Mouse (Mus musculus) embryo, embryonic 11.5 days (tissue): ENCODE measurements around the gene Bend7.

Experiments used
- DNase-seq: peaks from one replicate; pipeline ENCODE4 v3.0.0-alpha.2; 2012; ENCODE audit warnings: low read depth, low spot score

Bend7 gene

DNA sequence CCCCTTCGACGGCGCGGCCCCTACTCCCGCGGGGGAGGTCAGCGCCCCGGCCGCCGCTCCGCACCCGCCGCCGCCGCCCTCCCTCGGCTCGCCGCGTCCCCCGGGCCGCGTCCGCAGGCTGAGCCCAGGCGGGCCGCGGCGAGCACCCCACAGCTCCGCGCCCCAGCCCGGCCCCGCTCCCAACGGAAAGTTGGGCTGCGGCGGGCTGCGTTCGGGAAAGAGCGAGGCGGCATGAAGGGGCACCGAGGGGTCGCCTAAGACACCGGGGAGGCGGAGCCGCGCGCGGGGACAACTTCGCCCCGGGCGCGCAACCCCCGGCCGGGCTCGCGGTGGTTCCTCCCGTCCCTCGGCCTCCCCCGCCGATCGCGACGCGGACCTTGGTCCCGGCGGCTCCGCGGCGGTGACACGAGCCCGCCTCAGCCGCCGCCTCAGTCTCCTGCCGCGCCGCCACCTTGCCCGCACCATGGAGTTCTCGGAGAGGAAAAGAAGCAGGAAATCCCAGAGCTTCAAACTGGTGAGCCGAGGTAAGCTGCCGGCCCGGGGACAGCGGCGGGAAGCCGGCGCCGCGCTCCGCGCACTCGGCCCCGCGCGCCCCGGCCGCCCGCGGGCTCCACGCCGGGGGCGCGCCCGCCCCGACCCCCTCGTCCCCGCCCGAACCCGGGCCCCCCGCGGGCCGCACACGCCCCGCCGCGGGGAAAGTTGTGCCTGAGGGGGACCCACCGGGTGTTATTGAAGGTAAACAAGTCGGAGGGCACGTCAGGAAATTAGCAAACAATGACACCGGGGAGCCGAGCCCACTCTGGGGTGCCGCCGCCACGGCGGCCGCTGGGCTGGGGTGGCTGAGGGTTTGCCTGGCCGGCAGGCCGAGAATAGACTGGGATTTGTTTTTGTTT lies at the start of gene Bend7:
TSS of gene Bend7 (plus strand) at position 63 of the 893 bp plus-strand sequence.
- DNase-seq = peak; percentile 14

DNA sequence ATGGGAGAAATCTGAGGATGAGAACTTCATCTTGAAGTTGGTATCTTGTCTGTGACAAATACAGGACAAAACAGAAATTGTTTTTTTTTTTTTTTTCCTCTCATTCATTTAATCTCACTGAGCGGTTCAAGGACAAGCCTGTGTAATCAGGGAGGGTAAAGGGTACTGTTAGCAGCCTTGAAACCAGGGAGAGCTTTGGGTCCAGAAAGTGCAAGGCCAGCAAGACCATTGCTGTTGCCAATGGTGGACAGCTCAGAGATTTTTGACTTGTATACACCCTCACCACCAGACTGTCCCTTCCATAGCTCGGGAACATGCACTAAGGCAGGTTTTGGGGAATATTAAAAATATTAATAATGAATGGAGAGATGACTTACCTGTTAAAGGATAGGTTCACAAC lies 49.0 kb upstream of the Bend7 start:
- no peak for DNase-seq

DNA sequence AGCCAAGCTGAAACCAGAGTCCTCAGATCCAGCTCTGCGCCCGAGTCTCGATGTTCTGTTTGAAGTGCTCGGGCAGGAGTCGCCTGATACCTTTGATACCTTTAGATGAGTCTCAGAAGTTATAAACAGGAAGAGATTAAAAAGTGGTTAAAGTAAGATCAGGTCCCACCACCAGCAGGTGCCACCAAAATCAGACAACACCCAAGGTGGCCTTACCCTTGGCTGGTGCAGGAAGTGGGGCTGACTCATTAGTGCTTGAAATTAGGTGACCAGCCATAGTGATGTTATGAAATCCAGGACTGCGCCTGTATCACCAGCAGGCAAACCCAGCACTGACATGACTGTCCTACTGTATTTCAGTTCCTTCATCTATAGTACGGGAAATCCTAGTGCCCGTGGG lies 47.9 kb upstream of the Bend7 start:
- no peak for DNase-seq

DNA sequence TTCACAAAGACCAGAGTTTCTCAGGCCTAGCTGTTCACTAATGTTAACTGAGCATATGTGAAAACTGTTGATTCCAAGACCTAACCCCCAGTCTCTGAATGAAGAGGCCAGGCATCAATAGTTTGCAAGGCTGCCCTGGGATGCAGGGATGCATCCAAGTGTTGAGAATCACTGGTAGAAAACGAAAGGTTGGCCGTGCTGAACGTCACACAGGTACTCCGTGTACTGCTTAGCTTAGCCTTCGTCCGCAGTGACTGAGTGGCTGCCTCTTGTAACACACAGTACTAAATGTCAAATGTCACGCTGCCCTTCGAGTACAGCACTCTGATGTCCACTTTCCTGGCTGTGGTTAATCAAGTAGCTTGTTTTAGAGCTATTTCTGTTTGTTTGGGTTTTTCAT lies 46.0 kb upstream of the Bend7 start:
- DNase-seq = no peak

DNA sequence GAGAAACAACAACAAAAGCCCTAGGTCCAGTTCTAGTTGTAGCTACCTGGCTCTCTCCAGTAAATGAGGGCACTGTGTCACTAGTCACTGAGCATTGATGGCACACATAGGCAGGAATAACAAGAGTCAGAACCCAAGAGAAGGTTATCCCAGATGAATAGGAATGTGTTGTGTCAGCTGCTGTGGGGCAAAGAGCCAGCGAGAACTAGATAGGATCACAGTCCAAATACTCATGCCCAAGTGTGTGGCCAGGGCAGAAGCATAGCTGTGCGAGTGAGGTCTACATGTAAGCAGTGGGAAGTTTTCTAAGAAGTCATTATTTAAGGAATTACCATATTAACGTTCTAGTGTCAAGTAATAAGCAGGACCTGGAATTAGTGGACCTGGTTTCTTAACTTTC lies 37.7 kb upstream of the Bend7 start:
- DNase-seq = no peak

DNA sequence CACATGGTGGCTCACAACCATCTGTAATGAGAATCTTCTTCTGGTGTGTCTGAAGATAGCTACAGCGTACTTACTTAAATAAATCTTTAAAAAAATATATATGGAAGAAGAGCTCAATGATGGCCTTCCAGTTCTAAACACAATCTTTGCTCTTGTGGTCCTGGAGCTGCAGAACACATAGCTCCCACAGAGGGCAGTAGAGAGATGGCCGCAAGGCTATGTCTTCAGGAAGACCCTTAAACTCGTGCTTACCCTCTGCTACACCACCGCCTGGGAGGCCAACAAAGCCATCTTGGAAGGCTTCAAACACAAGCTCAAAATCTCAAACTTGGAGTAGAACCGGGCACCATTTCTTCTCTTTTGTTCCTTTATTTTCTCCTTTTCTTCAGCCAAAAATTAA lies 6.4 kb upstream of the Bend7 start:
- DNase-seq = peak; percentile 8

DNA sequence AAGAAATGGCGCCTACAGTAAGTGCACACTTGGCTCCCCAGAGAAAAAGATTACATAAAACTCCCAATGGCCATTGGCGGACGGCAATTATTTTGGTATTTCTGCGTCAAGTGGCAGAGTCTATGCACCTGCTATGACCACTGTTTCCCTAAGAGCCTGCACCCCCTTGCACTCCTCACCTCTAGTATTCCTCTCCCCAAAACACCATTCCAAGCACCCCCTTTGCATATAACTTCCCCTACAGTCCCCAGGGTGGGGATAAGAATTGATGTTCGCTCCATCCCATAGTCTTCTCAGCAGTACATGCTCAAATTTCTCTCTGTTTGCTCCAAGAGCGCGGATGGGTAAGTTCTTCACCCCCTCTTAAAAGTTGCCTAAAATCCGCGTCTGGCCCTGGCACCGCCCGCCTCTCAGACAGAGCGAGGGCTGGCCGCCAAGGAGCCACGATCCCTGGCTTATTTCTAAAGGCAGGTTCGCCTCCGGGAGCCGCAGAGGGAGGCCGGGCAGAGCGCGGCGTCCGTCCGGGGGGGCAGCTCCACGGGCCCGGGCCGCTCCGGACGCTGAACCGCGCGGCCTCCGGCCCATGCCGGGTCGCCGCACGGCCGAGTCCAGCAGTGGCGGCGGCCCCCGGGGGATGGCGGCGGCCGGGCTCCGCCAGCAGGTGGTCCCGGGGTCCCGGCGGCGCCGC lies 406 bp upstream of the Bend7 start:
- peak; percentile 11 for DNase-seq

DNA sequence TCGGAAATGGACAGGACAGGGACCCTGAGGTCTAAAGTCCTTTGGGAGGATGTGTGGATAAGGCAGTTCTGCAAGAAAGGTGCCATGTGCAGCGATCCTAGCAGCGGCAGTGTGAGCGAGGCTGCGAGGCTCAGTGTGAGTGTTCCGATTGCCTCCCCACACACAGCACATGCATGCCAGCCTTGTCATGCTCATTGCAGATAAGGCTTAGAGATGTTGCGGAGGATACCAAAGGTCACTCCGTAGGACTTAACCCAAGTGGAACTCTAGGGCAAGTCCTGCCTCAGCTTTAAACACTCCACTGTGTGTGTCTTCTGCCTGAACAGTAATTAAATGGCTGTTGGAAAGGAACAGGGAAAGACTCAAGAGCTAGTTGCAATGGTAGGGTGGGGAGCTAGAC lies 5.5 kb downstream of the Bend7 start:
- DNase-seq = no peak

DNA sequence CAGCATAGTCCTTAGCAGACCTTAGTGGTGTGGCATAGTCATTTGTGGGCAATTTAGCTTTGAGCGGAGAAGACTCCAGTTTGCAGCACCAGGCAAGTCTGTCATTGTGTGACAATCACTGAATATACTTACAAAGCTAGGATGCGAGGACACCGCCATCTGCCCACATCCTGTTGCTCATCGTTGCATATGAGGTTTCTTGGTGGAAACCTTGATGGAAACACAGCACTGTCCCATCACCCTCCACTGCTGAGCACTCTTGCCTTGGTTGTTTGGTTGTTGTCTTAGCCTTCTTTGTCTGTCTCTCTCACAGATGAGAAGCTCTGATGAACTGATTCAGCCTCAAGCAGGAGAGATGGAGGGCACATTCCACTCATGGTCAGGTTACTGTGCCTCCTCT lies 12.5 kb downstream of the Bend7 start:
- DNase-seq = no peak

DNA sequence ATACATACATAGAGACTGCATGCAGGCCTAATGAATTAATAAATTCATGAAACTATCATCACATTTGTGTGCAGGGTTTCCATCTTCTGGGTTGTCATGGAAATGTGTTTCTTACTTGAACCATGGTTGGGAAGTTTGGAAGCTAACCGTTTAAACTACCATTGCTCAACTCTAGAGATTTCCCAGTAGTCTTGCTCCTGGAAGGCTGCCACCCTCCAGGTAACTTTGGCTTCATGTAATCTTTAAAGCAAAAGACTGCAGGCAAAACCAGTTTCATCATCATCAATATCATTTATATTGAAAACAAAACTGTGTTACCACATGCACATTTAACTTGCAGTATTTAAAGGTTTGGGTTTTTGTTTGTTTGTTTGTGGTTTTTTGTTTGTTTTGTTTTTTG lies 16.3 kb downstream of the Bend7 start:
- no peak for DNase-seq

DNA sequence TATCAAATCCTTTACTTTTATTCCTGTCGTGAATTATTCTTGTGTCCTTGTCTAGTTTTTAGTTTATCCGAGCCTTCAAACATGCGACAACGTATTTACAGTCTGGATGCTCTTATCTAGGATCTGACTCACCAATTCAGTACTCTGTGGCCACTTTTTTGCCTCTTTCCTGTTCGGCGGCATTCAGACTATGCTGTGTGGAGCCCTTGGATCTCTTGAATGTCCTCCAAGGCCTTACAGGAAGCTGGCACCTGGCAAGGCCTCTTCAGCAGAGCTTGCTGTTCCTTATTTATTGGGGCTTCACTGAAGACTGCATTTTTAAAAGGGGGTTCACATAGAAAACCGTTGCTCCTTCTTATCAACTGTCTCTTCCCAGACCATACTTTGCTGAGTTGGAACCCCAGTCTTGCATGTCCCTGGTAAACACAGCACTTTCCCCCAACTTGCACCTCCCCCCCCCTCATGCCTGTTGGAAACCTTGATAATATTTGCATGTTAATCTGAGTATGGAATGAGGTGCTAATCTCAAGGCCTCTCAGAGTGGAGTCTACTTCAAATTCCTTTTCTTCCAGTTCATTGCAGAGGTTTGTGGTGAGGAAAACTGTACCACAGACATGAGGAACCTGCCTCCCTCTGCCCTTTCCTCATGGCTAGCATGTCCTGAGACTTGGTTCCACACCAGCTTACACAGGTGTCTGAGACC lies 18.6 kb downstream of the Bend7 start:
- no peak for DNase-seq

DNA sequence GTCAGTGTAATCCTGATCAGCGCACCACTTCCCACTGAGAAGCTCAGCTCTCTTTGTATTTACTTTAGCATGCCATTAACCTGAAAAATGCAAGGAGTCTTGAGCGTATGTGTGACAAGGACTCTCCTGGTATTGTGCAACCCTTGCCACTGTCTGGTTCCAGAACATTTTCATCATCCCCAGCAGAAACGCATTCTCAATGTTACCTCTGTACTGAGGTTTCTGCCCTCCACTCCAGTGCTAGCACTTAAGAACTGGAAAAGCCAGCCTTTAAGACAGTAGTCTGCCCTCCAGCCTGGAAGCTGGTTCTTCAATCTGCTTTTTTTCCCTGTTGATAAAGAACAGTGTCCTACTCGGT lies 19.1 kb downstream of the Bend7 start:
- no peak for DNase-seq

DNA sequence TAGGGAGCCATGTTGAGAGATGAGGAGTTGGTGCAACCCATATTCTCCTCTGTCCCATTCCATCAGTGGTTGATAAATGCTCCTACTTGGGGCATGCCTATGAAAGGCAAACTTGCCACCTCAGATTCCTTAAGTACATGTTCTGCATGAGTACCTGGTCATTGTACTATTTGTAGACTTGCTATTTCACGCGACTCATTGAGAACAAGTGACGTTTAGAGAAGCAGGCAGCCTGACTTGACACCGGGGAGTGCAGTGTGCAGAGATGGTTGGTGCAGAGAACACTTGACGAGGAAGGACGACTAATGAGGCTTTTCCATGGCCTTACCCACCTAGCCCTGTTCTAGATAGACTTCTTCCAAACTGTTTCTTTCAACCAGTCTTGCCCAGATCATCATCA lies 34.3 kb downstream of the Bend7 start:
- DNase-seq = no peak

DNA sequence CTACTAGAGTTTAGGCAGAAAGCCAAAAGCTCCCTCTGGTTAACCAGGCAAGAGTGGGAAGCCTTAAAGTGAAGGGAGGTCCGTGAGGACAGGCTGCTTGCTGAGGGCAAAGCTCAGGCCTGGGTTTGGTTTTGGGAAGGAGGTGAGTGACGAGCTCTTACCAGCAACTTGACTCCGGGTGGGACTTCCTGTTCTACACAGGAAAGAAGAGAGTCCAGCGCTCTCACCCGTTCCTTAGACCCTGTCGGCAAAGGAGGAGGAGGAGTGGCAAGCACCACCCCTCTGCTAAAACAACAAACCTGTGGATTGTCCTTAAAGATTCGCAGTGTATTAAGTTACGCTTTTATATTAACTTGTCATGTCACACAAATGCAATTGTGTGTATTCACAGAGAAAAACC lies 38.1 kb downstream of the Bend7 start:
- no peak for DNase-seq

DNA sequence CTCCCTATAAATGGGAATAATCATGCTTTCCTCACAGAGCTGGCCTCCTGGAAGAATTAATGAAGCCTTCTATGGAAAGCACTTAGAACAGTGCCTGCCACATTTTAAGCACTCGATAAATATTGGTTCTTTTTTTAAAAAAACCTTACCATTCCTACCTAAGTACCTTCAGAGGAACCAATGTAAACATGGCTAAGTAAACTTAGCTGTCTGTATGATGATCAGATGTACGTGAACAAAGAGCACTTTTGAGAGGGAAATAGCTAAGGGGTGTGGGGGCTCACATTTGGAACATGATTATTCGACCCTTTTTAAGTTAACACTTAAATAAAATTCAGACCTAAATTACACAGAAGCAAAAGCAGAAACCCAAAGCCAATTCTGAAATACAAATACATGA lies 39.6 kb downstream of the Bend7 start:
- no peak for DNase-seq

DNA sequence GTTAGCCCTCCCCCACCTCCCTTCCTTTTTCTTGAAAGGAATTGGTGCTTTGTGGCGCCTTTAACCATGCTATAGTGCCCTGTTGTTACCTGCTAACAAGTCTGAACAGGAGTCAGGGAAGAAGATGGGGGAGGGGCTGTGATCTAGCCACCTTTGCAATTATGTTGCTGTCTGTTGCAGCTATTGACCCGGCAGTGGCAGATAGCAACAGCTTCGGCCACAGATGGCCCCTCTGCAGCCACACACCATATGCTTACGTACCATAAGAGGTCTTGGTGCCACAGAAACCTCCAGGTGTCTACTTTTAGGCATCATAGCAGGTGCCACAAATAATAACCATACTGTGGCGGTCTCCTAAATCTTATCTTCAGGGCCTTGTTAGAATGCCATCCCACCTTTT lies 43.1 kb downstream of the Bend7 start:
- DNase-seq = no peak

DNA sequence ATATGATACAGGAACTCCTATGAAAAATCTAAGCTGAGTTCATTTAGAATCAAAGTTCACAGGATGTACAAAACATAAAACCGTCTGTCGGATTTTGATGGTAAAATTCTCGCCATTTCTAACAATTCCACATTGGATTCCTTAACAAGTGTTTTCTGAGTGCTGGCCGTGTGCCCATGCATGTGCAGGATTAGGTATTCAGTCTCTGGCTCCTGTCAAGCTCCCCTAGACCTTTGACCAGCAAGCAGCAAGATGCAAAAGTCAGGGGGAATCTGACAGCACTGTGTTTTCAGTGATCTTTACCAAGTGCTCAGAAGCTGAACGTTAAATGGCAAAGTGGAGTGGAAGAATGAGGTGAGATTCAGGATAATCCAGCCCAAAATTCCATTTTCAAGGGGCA lies 44.3 kb downstream of the Bend7 start:
- no peak for DNase-seq

DNA sequence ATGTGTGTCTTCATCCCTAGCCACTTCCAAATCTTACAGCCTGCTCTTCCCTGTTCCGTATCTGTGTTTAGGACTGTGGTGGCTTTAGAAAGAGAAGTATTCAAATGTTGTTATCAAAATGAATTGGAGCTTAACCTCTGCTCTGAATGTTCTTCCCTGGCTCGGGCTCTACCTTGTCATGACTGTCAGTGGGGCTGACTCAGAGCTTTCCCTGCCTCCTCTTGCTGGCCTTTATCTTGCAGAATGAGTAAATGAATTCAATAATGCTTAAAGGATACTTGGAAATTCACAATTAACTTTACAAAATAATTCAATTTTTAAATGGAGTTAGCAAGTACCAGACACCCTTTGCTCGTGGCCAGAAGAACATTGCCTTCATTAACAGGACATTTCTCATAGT lies 46.4 kb downstream of the Bend7 start:
- no peak for DNase-seq

DNA sequence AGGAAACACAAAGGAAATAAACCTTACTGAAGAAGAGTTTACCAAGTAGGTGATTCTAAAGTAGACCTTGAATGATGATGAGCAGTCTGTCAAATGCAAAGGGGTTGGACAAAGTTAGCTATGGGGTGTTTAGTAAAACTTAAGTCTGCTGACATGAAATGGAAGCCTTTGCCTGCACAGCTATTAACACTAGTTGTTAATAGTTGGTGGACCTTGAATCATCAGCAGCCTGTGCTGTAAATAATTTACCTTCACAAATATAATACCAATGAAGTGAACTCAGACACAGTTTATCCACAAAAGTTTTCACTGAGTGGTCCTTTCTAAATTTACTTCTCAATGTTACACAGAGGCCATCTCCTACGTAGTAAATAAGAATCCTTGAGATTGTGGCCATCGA lies 52.7 kb downstream of the Bend7 start:
- DNase-seq = no peak

DNA sequence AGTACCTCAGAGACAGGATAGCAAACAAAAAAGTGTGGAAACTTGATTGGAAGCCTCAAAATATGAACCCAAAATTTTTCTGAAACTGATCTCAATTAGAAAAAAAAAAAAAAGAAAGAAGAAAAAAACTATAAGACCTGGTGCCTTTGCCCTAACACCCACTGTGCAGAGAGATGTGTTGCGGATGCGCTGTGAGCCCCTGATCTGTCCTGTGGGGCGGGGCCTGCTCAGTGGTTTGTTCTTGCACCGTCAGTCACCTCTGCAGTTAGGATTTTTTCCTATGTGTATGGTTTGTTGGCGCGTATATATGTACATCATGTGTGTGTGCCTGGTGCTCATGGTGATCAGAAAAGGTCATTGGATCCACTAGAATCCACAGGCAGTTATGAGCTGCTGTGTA lies 56.3 kb downstream of the Bend7 start:
- DNase-seq = no peak

DNA sequence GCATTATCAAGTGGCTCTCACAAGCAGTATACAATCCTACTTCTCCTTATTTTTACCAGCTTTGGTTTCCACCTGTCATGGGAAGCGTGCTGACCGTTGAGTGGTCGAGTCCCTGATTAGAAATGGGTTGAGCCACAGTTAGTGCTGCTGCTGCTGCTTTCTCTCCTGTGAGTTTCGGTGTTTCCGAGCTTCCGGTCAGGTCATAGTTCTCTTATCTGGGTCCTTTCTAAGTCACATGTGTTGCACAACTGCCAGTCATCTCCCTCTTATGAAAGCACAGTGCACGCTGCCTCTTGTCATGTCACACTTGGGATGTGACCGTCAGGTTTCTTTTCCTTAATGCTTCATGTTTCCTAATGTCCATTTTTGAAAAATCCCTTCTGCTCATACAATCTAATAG lies 59.7 kb downstream of the Bend7 start:
- DNase-seq = no peak

DNA sequence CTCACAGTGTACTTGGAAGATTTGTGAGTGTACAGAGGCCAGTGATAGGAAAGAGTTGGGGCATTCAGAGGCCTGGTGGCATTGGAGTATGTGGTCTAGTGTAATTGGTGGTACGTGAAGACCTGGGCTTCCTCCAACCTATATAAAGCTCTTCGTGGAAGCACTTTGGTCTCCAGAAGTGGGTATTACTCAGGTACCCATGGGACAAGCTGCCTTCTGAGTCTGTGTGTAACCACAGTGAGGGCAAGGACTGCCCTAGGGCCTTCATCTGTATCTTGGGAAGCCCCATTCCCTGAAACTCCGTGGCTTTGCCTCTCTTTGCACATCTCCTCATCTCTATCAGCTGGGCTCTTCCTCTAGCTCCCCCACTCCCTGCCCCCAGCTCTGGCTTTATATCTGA lies 64.0 kb downstream of the Bend7 start:
- no peak for DNase-seq

DNA sequence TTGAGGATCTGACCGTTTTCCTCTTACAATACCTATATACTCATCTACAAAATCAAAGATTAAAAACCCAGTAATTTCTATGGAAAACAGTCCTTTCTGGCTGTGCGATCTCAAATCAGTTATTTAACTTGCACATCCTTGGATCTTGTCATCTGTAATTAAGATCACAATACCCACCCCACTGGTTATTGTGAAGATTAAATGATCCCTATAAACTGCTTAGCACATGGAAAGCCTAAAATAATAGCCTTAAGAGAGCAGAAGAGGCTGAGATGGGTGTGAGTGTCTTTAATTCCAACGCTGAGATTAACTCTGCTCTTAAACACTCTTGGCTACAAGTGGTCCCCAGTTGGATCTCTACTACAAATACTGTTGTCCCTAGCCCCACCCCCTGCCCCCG lies 64.8 kb downstream of the Bend7 start:
- DNase-seq = no peak
